ENCODE assay signal across 14 mouse cellular contexts in the genomic region with DNA sequence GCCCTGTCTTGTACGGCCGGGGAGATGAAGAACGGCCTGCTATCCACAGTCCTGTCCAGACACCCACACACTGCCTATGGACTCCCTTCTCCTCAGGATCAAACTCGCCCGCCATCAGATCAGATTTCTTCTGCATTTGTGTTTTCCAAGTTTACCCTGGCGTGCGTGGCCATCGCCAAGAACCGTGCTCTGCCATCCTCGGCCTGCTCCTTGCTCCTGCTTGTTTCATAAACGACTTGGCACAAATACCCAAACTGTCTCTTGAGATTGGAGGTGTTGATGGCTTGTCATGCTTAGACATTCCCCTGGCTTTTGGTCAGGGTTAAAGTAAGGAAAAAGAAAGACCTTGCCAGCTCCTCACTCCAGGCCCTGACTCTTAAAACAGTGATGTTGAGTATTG.
DNase-seq lines count a peak whose midpoint lies in the region; ATAC-seq and TF ChIP-seq lines count a peak whose summit lies in the region.
"Had no signal": no experiment of that assay in that cellular context is flagged by ENCODE, and none has a peak within 500 bp of the region (broad histone marks: within the 10 kb centered on the region; RNA-seq: fewer than 3 reads in every experiment).

No protein-coding gene starts in this region.

- H3K27me3 ChIP-seq in intestine, embryonic 14.5 days (replicated peaks; ENCODE audit: control insufficient read depth, insufficient read depth, low read length): no peaks in the 10 kb centered on the region
- no peaks in the 10 kb centered on the region for H3K27me3 ChIP-seq in intestine, embryonic 16.5 days (replicated peaks; ENCODE audit: control insufficient read depth, insufficient read depth, low read length)
- no peaks in the 10 kb centered on the region for H3K27me3 ChIP-seq in limb, embryonic 14.5 days (ENCODE audit: control insufficient read depth, insufficient read depth, low read length)
- H3K27me3 ChIP-seq: embryonic facial prominence, embryonic 15.5 days; hindbrain, embryonic 13.5 days had no signal

- no peaks in the 10 kb centered on the region; the same call in 1 of the 2 replicates for H3K36me3 ChIP-seq in intestine, embryonic 14.5 days (ENCODE audit: control insufficient read depth, insufficient read depth, low read length)
- no peaks in the 10 kb centered on the region for H3K36me3 ChIP-seq in intestine, embryonic 16.5 days (ENCODE audit: control insufficient read depth, insufficient read depth, low read length)
- H3K36me3 ChIP-seq in limb, embryonic 14.5 days (ENCODE audit: control insufficient read depth, insufficient read depth, low read length): 0 out of 2 replicates have a peak, but pooled peaks cover 7% of the 10 kb centered on the region
- H3K36me3 ChIP-seq: embryonic facial prominence, embryonic 15.5 days; hindbrain, embryonic 13.5 days had no signal

- H3K9ac ChIP-seq in intestine, embryonic 14.5 days (ENCODE audit: low read length): no peak overlapping the region
- no peak overlapping the region for H3K9ac ChIP-seq in intestine, embryonic 16.5 days (ENCODE audit: low read depth, low read length)
- no peak overlapping the region for H3K9ac ChIP-seq in limb, embryonic 14.5 days (ENCODE audit: low read depth, low read length, severe bottlenecking)
- H3K9ac ChIP-seq: embryonic facial prominence, embryonic 15.5 days; hindbrain, embryonic 13.5 days had no signal

- intact Hi-C loops in gastrocnemius, adult 2 months (cut with DNase I): no loop called here
- intact Hi-C loops in gastrocnemius, postnatal 14 days (cut with DNase I; ENCODE audit: low total_unique reads): no loop called here

- 77% methylated on average over 11 of the region's 11 CpGs for WGBS in intestine, embryonic 14.5 days
- WGBS in intestine, embryonic 16.5 days: 74% methylated on average over 11 of the region's 11 CpGs
- WGBS in limb, embryonic 14.5 days: 84% methylated on average over 11 of the region's 11 CpGs

- no peak overlapping the region for H3K4me3 ChIP-seq in gastrocnemius, adult 2 months
- H3K4me3 ChIP-seq in intestine, embryonic 14.5 days (ENCODE audit: low read depth, low read length): no peak overlapping the region
- H3K4me3 ChIP-seq in intestine, embryonic 16.5 days (ENCODE audit: low read length): no peak overlapping the region
- no peak overlapping the region for H3K4me3 ChIP-seq in limb, embryonic 14.5 days (replicated peaks; ENCODE audit: low read length)
- H3K4me3 ChIP-seq: embryonic facial prominence, embryonic 15.5 days; hindbrain, embryonic 13.5 days had no signal

- H3K27ac ChIP-seq in gastrocnemius, adult 2 months: peak overlapping the region; percentile 84
- no peak overlapping the region for H3K27ac ChIP-seq in intestine, embryonic 14.5 days (ENCODE audit: low read depth)
- H3K27ac ChIP-seq in intestine, embryonic 16.5 days (ENCODE audit: low read length): no peak overlapping the region
- peak overlapping the region; percentile 19; the same call in 1 of the 2 replicates for H3K27ac ChIP-seq in limb, embryonic 14.5 days (replicated peaks; ENCODE audit: low read depth, low read length)
- H3K27ac ChIP-seq: embryonic facial prominence, embryonic 15.5 days; hindbrain, embryonic 13.5 days had no signal

- no peak overlapping the region for H3K4me2 ChIP-seq in intestine, embryonic 14.5 days (ENCODE audit: low read length)
- H3K4me2 ChIP-seq in intestine, embryonic 16.5 days (ENCODE audit: low read depth, low read length): no peak overlapping the region
- no peak overlapping the region for H3K4me2 ChIP-seq in limb, embryonic 14.5 days (replicated peaks; ENCODE audit: low read depth, low read length, severe bottlenecking)
- H3K4me2 ChIP-seq: embryonic facial prominence, embryonic 15.5 days; hindbrain, embryonic 13.5 days had no signal

- no peak for TF ChIP-seq POLR2A in limb, embryonic 14.5 days (IDR thresholded peaks at IDR 0.05; ENCODE audit: borderline replicate concordance, extremely low read depth, insufficient read depth, insufficient read length)

- no peak for ATAC-seq in intestine, embryonic 14.5 days (replicated peaks; ENCODE audit: low FRiP score, low TSS enrichment, low read depth)
- no peak for ATAC-seq in intestine, embryonic 16.5 days
- no peak for ATAC-seq in limb, embryonic 14.5 days (ENCODE audit: low FRiP score, low read depth)
- ATAC-seq: CD4-positive, CD25-positive, alpha-beta regulatory T cell, adult 4 months had no signal

- DNase-seq in gastrocnemius, adult 2 months: peak; percentile 59
- DNase-seq in gastrocnemius, postnatal 14 days: no peak
- peak; percentile 50 for DNase-seq in intestine, embryonic 14.5 days (ENCODE audit: low spot score)
- peak; percentile 2 for DNase-seq in right cerebral cortex, postnatal 4 days
- no peak for DNase-seq in right cerebral cortex, postnatal 14 days
- no peak for DNase-seq in limb, embryonic 14.5 days (ENCODE audit: low spot score)
- no peak for DNase-seq in retina, postnatal 1 day
- DNase-seq: kidney, adult 8-10 months; layer of hippocampus, adult 9-11 months; left cerebral cortex, postnatal 4 days had no signal

- TF ChIP-seq CTCF in gastrocnemius, adult 2 months (IDR thresholded peaks at IDR 0.05): no peak

- no peaks in the 10 kb centered on the region for H3K9me3 ChIP-seq in intestine, embryonic 14.5 days (ENCODE audit: control insufficient read depth, low read length)
- no peaks in the 10 kb centered on the region for H3K9me3 ChIP-seq in intestine, embryonic 16.5 days (ENCODE audit: control insufficient read depth, low read length)
- H3K9me3 ChIP-seq in limb, embryonic 14.5 days (ENCODE audit: control insufficient read depth, low read length): no peaks in the 10 kb centered on the region
- H3K9me3 ChIP-seq: embryonic facial prominence, embryonic 15.5 days; hindbrain, embryonic 13.5 days had no signal

- peaks cover 13% of the 10 kb centered on the region for H3K4me1 ChIP-seq in intestine, embryonic 14.5 days (replicated peaks; ENCODE audit: control insufficient read depth, insufficient read depth, low read length)
- H3K4me1 ChIP-seq in intestine, embryonic 16.5 days (ENCODE audit: control insufficient read depth, insufficient read depth, low read length): peaks cover 16% of the 10 kb centered on the region; the same call in 1 of the 2 replicates
- peaks cover 46% of the 10 kb centered on the region for H3K4me1 ChIP-seq in limb, embryonic 14.5 days (ENCODE audit: control insufficient read depth, insufficient read depth, low read length)

Comparison
In these comparisons a context has a peak if more than half of its experiments do, and no peak if none do; other contexts are left out.
1. DNase-seq: peak in gastrocnemius, adult 2 months (single experiment), intestine, embryonic 14.5 days (single experiment) and right cerebral cortex, postnatal 4 days (single experiment); none in gastrocnemius, postnatal 14 days (single experiment), right cerebral cortex, postnatal 14 days (single experiment), limb, embryonic 14.5 days (single experiment) and retina, postnatal 1 day (single experiment).
2. H3K27ac ChIP-seq: peak in gastrocnemius, adult 2 months (single experiment) and limb, embryonic 14.5 days (single experiment); none in intestine, embryonic 14.5 days (single experiment) and intestine, embryonic 16.5 days (single experiment).